Mouse (Mus musculus): ENCODE results near the gene Magix.

- no peak for TF ChIP-seq CTCF (conservative IDR thresholded peaks at IDR 0.05; ENCODE audit: insufficient read depth, insufficient read length, low read depth, low read length)
- no peak for TF ChIP-seq POLR2A (IDR thresholded peaks at IDR 0.05; ENCODE audit: low read depth, low read length)
Observed at GRCm38 (mm10) chrX:7640785-7641184, 40.3 kb downstream of the Magix start.
